Mouse (Mus musculus) skeletal muscle tissue, adult 2 months (tissue): ENCODE data around the gene Ppp1r27.

Experiments
- DNase-seq: peaks from one replicate; pipeline ENCODE4 v3.0.0-alpha.2; 2012; ENCODE audit warnings: low read depth, low spot score

The Ppp1r27 gene

GRCm38 (mm10) chr11:120547469-120547868 lies 3.5 kb downstream of the Ppp1r27 start:
- DNase-seq: no peak

- DNase-seq: no peak
These were observed 5.0 kb downstream of the Ppp1r27 start for GRCm38 (mm10) chr11:120545964-120546363.

GRCm38 (mm10) chr11:120542376-120542775 lies 8.6 kb downstream of the Ppp1r27 start:
- no peak for DNase-seq

- no peak for DNase-seq
These were observed 9.0 kb downstream of the Ppp1r27 start for GRCm38 (mm10) chr11:120541907-120542306.

GRCm38 (mm10) chr11:120539285-120540014 lies 11.5 kb downstream of the Ppp1r27 start:
- no peak for DNase-seq

- no peak for DNase-seq
These were observed 12.0 kb downstream of the Ppp1r27 start for GRCm38 (mm10) chr11:120538955-120539284.

GRCm38 (mm10) chr11:120538485-120538884 lies 12.4 kb downstream of the Ppp1r27 start:
- DNase-seq: peak; percentile 94

- no peak for DNase-seq
These were observed 15.1 kb downstream of the Ppp1r27 start for GRCm38 (mm10) chr11:120535804-120536203.

GRCm38 (mm10) chr11:120535145-120535544 lies 15.8 kb downstream of the Ppp1r27 start:
- no peak for DNase-seq

GRCm38 (mm10) chr11:120534093-120534492 lies 16.8 kb downstream of the Ppp1r27 start:
- no peak for DNase-seq

- no peak for DNase-seq
These were observed 19.3 kb downstream of the Ppp1r27 start for GRCm38 (mm10) chr11:120531646-120532045.

- no peak for DNase-seq
These were observed 20.6 kb downstream of the Ppp1r27 start, which contains the start of gene Gcgr for GRCm38 (mm10) chr11:120530085-120530964. Gcgr (plus strand) TSS chr11:120530699.

GRCm38 (mm10) chr11:120528903-120529302 lies 22.0 kb downstream of the Ppp1r27 start:
- DNase-seq: no peak

- no peak for DNase-seq
These were observed 23.1 kb downstream of the Ppp1r27 start for GRCm38 (mm10) chr11:120527690-120528354.

GRCm38 (mm10) chr11:120525959-120526358 lies 25.0 kb downstream of the Ppp1r27 start:
- no peak for DNase-seq

GRCm38 (mm10) chr11:120522581-120522980 lies 28.4 kb downstream of the Ppp1r27 start:
- no peak for DNase-seq

GRCm38 (mm10) chr11:120520967-120521540 lies 29.9 kb downstream of the Ppp1r27 start:
- DNase-seq: peak; percentile 88

GRCm38 (mm10) chr11:120520498-120520897 lies 30.4 kb downstream of the Ppp1r27 start:
- DNase-seq: no peak

- peak; percentile 68 for DNase-seq
These were observed 31.2 kb downstream of the Ppp1r27 start for GRCm38 (mm10) chr11:120519738-120520137.

- no peak for DNase-seq
These were observed 32.4 kb downstream of the Ppp1r27 start for GRCm38 (mm10) chr11:120518558-120518957.

GRCm38 (mm10) chr11:120518027-120518426 lies 32.9 kb downstream of the Ppp1r27 start:
- peak; percentile 65 for DNase-seq

- DNase-seq: no peak
These were observed 33.8 kb downstream of the Ppp1r27 start for GRCm38 (mm10) chr11:120517147-120517546.
